Mouse (Mus musculus): ENCODE results near the gene Ppip5k2. TPM values are rescaled to one million over a fixed set of nuclear protein-coding genes. Genes with fewer than 3 reads are reported as not detected.
A peak's percentile ranks its signal among the peaks of the same experiment; 100 is the strongest.

Ppip5k2 gene
- 10 to 100 TPM; 69.8 to 84.1 TPM for total RNA-seq (2021)
- 26.9 and 41.7 TPM in 2 replicates for polyA plus RNA-seq (2012; rRNA removed)
- long read RNA-seq, full-length matches to known transcripts, result 5 of 55 reads
- long read RNA-seq, partial matches to known transcripts, result 17 of 55 reads
- long read RNA-seq, other reads (novel, unspliced or antisense), result 33 of 55 reads

GRCm38 (mm10) chr1:97769904-97770753, at the start of gene Ppip5k2, which contains the start of gene Gin1:
TSS of gene Ppip5k2 (minus strand) at chr1:97770411.
TSS of gene Gin1 (plus strand) at chr1:97770172.
- TF ChIP-seq EP300 (IDR thresholded peaks at IDR 0.05; ENCODE audit: insufficient read depth, low read depth, low read length), result peak; percentile 79; the same call in 1 of the 2 replicates
- peak; percentile 77 for TF ChIP-seq POLR2A (IDR thresholded peaks at IDR 0.05; ENCODE audit: insufficient read depth, low read depth, low read length)
- peak; percentile 60 for TF ChIP-seq CTCF (IDR thresholded peaks at IDR 0.05)
- DNase-seq, result peak; percentile 94 to 95
- Histone ChIP-seq H3K9ac (ENCODE audit: low read depth, low read length) (peak within 1 kb of the TSS; percentile 94), H3K27ac (peak within 1 kb of the TSS; percentile 94), H3K79me2 (replicated peaks; ENCODE audit: control insufficient read depth, insufficient read depth, low read length) (no peaks in the 10 kb centered on the region), H3K4me1 (ENCODE audit: control insufficient read depth, insufficient read depth, low read length) (no peaks in the 10 kb centered on the region; the same call in 1 of the 2 replicates), H3K36me3 (ENCODE audit: control insufficient read depth, insufficient read depth, low read length) (no peaks in the 10 kb centered on the region; the same call in none of the 2 replicates), H3K27me3 (ENCODE audit: control insufficient read depth, insufficient read depth, low read length) (no peaks in the 10 kb centered on the region), H3K4me3 (peak within 1 kb of the TSS; percentile 79)
- intact Hi-C loops (cut with DNase I), result loop anchor here (1.0 to 5.0 kb wide), 2 partner anchors 108 to 325 kb away; partner anchors contain the start of genes D1Ertd622e and Pam
- WGBS, result under 1% methylated on average over 66 of the region's 66 CpGs

GRCm38 (mm10) chr1:97809255-97809912, 39.2 kb upstream of the Ppip5k2 start:
- Histone ChIP-seq H3K4me1 (ENCODE audit: control insufficient read depth, insufficient read depth, low read length) (no peaks in the 10 kb centered on the region), H3K9ac (ENCODE audit: low read depth, low read length) (no peak overlapping the region), H3K4me3 (no peak overlapping the region), H3K79me2 (replicated peaks; ENCODE audit: control insufficient read depth, insufficient read depth, low read length) (no peaks in the 10 kb centered on the region), H3K36me3 (ENCODE audit: control insufficient read depth, insufficient read depth, low read length) (no peaks in the 10 kb centered on the region), H3K27me3 (ENCODE audit: control insufficient read depth, insufficient read depth, low read length) (no peaks in the 10 kb centered on the region), H3K27ac (no peak overlapping the region)
- intact Hi-C loops (cut with DNase I), result loop anchor here (1.0 kb wide), 2 partner anchors 370 to 541 kb away; no protein-coding TSS in a partner anchor
- no peak for TF ChIP-seq EP300 (IDR thresholded peaks at IDR 0.05; ENCODE audit: insufficient read depth, low read depth, low read length)
- peak; percentile 88 for TF ChIP-seq CTCF (IDR thresholded peaks at IDR 0.05)
- no peak for DNase-seq
- WGBS, result 25% methylated on average over 2 of the region's 2 CpGs

- Histone ChIP-seq H3K4me3 (no peak overlapping the region), H3K27ac (no peak overlapping the region), H3K4me1 (ENCODE audit: control insufficient read depth, insufficient read depth, low read length) (no peaks in the 10 kb centered on the region; the same call in 1 of the 2 replicates), H3K27me3 (ENCODE audit: control insufficient read depth, insufficient read depth, low read length) (no peaks in the 10 kb centered on the region), H3K9ac (ENCODE audit: low read depth, low read length) (no peak overlapping the region), H3K79me2 (replicated peaks; ENCODE audit: control insufficient read depth, insufficient read depth, low read length) (no peaks in the 10 kb centered on the region), H3K36me3 (ENCODE audit: control insufficient read depth, insufficient read depth, low read length) (no peaks in the 10 kb centered on the region)
- intact Hi-C loops (cut with DNase I), result no loop called here
- TF ChIP-seq POLR2A (IDR thresholded peaks at IDR 0.05; ENCODE audit: insufficient read depth, low read depth, low read length) (no peak), CTCF (IDR thresholded peaks at IDR 0.05) (no peak), EP300 (IDR thresholded peaks at IDR 0.05; ENCODE audit: insufficient read depth, low read depth, low read length) (no peak)
- DNase-seq, result no peak
Measured at GRCm38 (mm10) chr1:97804520-97804919, 34.3 kb upstream of the Ppip5k2 start.

GRCm38 (mm10) chr1:97802207-97802902, 32.1 kb upstream of the Ppip5k2 start:
- no peaks in the 10 kb centered on the region for H3K79me2 ChIP-seq (replicated peaks; ENCODE audit: control insufficient read depth, insufficient read depth, low read length)
- TF ChIP-seq EP300 (IDR thresholded peaks at IDR 0.05; ENCODE audit: insufficient read depth, low read depth, low read length), result no peak
- peak; percentile 82 for TF ChIP-seq CTCF (IDR thresholded peaks at IDR 0.05)
- DNase-seq, result no peak
- H3K4me1 ChIP-seq (ENCODE audit: control insufficient read depth, insufficient read depth, low read length), result no peaks in the 10 kb centered on the region; the same call in 1 of the 2 replicates
- H3K27me3 ChIP-seq (ENCODE audit: control insufficient read depth, insufficient read depth, low read length), result no peaks in the 10 kb centered on the region
- no peak overlapping the region for H3K9ac ChIP-seq (ENCODE audit: low read depth, low read length)
- no peaks in the 10 kb centered on the region for H3K36me3 ChIP-seq (ENCODE audit: control insufficient read depth, insufficient read depth, low read length)
- intact Hi-C loops (cut with DNase I), result no loop called here
- 27% methylated on average over 4 of the region's 4 CpGs for WGBS
- H3K27ac ChIP-seq, result no peak overlapping the region
- H3K4me3 ChIP-seq, result no peak overlapping the region

- 58% methylated on average over 9 of the region's 9 CpGs for WGBS
- H3K79me2 ChIP-seq (replicated peaks; ENCODE audit: control insufficient read depth, insufficient read depth, low read length), result no peaks in the 10 kb centered on the region
- intact Hi-C loops (cut with DNase I), result no loop called here
- no peaks in the 10 kb centered on the region for H3K27me3 ChIP-seq (ENCODE audit: control insufficient read depth, insufficient read depth, low read length)
- TF ChIP-seq EP300 (IDR thresholded peaks at IDR 0.05; ENCODE audit: insufficient read depth, low read depth, low read length), result no peak
- TF ChIP-seq POLR2A (IDR thresholded peaks at IDR 0.05; ENCODE audit: insufficient read depth, low read depth, low read length), result no peak
- no peak for TF ChIP-seq CTCF (IDR thresholded peaks at IDR 0.05)
- no peak overlapping the region for H3K9ac ChIP-seq (ENCODE audit: low read depth, low read length)
- H3K4me1 ChIP-seq (ENCODE audit: control insufficient read depth, insufficient read depth, low read length), result no peaks in the 10 kb centered on the region
- no peak overlapping the region for H3K4me3 ChIP-seq
- no peaks in the 10 kb centered on the region for H3K36me3 ChIP-seq (ENCODE audit: control insufficient read depth, insufficient read depth, low read length)
- DNase-seq, result no peak
- H3K27ac ChIP-seq, result no peak overlapping the region
Measured at GRCm38 (mm10) chr1:97795936-97796335, 25.7 kb upstream of the Ppip5k2 start.

Measured in heart, adult 2 months (tissue).